Mouse (Mus musculus) heart, embryonic 11.5 days (tissue): ENCODE results near the gene 4930550C14Rik. TPM values are rescaled to one million over a fixed set of nuclear protein-coding genes. Genes with fewer than 3 reads are reported as not detected.

Source experiments
- ATAC-seq: fragments of 200-750 bp; cut with Nextera tagmentation; replicated peaks from 2 replicates; pipeline ENCODE4 v1.8.0; 2017; ENCODE audit warnings: moderate library complexity; ENCODE audit not compliant: insufficient number of reproducible peaks, low FRiP score, low TSS enrichment
- H3K27ac ChIP-seq: fragments of 300-500 bp; sonication (generic); 2 replicates; pipeline ENCODE4 v1.5.1; 2014; ENCODE audit warnings: mild to moderate bottlenecking, low read depth, low read length
- H3K27me3 ChIP-seq: fragments of 300-500 bp; sonication (generic); 2 replicates; pipeline ENCODE4 v1.6.1; 2014; ENCODE audit warnings: mild to moderate bottlenecking, low read length, mixed read lengths; ENCODE audit not compliant: control insufficient read depth, insufficient read depth
- H3K36me3 ChIP-seq: fragments of 300-500 bp; sonication (generic); 2 replicates; pipeline ENCODE4 v1.6.1; 2014; ENCODE audit warnings: mild to moderate bottlenecking, low read length, moderate library complexity, mixed read lengths; ENCODE audit not compliant: control insufficient read depth, insufficient read depth
- H3K4me1 ChIP-seq: fragments of 300-500 bp; sonication (generic); 2 replicates; pipeline ENCODE4 v1.6.1; 2014; ENCODE audit warnings: low read length; ENCODE audit not compliant: control insufficient read depth, insufficient read depth
- H3K4me2 ChIP-seq: fragments of 300-500 bp; sonication (generic); 2 replicates; pipeline ENCODE4 v1.6.1; 2014; ENCODE audit warnings: mild to moderate bottlenecking, moderate library complexity
- H3K4me3 ChIP-seq: fragments of 300-500 bp; sonication (generic); 2 replicates; pipeline ENCODE4 v1.5.1; 2014; ENCODE audit warnings: low read depth, low read length
- H3K9ac ChIP-seq: fragments of 300-500 bp; sonication (generic); 2 replicates; pipeline ENCODE4 v1.6.1; 2014; ENCODE audit warnings: mild to moderate bottlenecking, low read depth, low read length, moderate library complexity
- H3K9me3 ChIP-seq: fragments of 300-500 bp; sonication (generic); replicated peaks from 2 replicates; pipeline ENCODE4 v1.6.1; 2016; ENCODE audit warnings: low read length; ENCODE audit not compliant: control insufficient read depth
- WGBS: fragments of 180-500 bp; shearing (Covaris S2); extraction: QIAGEN DNeasy Blood & Tissue Kit; methylation state at CpG from one replicate; pipeline ENCODE4 v1.1.7; 2014; ENCODE audit not compliant: insufficient replicate concordance; 5-methylcytosine and 5-hydroxymethylcytosine counted together
- microRNA-seq: library from miRNA; unstranded; fragments of <30 nt; microRNA quantifications from one replicate; pipeline ENCODE4, GENCODE M21; 2016; ENCODE audit warnings: borderline number of aligned reads
- polyA plus RNA-seq: library from polyadenylated mRNA; unstranded; fragments of >200 nt; fragmentation: Nextera tagmentation; extraction: Ambion mirVana; gene quantifications from 2 replicates; pipeline ENCODE4 v1.2.1, GENCODE M21; 2014

The 4930550C14Rik gene
- polyA plus RNA-seq, 1 experiment from 2014 or later, result 0.30 TPM

GRCm38 (mm10) chr9:53472806-53473518, 70.8 kb downstream of the 4930550C14Rik start:
- no peak overlapping the region for H3K4me2 ChIP-seq
- no peaks in the 10 kb centered on the region for H3K9me3 ChIP-seq
- H3K4me3 ChIP-seq, result no peak overlapping the region
- WGBS, result 44% methylated on average over 9 of the region's 9 CpGs
- H3K9ac ChIP-seq, result no peak overlapping the region
- H3K4me1 ChIP-seq, result no peaks in the 10 kb centered on the region; the same call in 1 of the 2 replicates
- no peak overlapping the region for H3K27ac ChIP-seq
- no peaks in the 10 kb centered on the region for H3K27me3 ChIP-seq
- ATAC-seq, result 0 out of 2 replicates have a peak, but pooled peaks have one; percentile 39
- H3K36me3 ChIP-seq, result no peaks in the 10 kb centered on the region

Small RNA genes lying within 50 kb of the gene (microRNA-seq; reads per million reads assigned to microRNA genes)
- not detected for gene Mir130c

Other genes starting within 250 kb of the 4930550C14Rik start
- gene Ddx10, start 154.3 kb upstream of the 4930550C14Rik start, polyA plus RNA-seq, result 19.5 and 22.1 TPM in 2 replicates
- 0.31 and 0.46 TPM in 2 replicates for gene Exph5, start 100.7 kb upstream of the 4930550C14Rik start, polyA plus RNA-seq
- gene Kdelc2, start 18.3 kb upstream of the 4930550C14Rik start, polyA plus RNA-seq, result 19.3 and 20.9 TPM in 2 replicates
- gene Atm, start 134.4 kb downstream of the 4930550C14Rik start, polyA plus RNA-seq, result 12.0 and 12.6 TPM in 2 replicates
- gene Npat, start 134.7 kb downstream of the 4930550C14Rik start, polyA plus RNA-seq, result 18.3 and 18.9 TPM in 2 replicates
- 156 and 165 TPM in 2 replicates for gene Acat1, start 208.1 kb downstream of the 4930550C14Rik start, polyA plus RNA-seq